Mouse (Mus musculus): ENCODE data around the gene Mon2.
"Not testable (repeated sequence)": the region's sequence is repeated elsewhere in the genome, so short reads cannot be mapped to it uniquely, and the experiment has no call there.

Gene Mon2

DNA sequence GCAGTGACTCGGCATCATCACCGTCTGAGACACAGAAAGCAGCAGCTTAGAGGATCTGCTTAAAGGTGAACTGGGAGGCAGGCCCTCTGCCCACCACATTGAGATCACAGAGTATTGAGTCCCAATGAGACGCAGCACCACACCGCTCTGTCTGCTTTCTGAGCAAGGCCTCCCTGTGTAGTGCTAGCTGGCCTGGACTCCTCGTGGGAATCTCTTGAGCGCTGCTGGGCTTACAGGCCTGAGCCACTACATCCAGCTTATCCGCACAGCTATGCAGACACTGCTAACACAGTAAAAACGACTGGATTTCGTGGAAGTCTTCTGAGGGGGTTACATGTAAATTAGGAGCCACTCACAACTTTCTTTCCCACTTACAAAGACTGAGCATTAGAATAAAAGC lies 84.7 kb downstream of the Mon2 start:
- DNase-seq (ENCODE audit: low spot score in 2 of 2), result no peak

DNA sequence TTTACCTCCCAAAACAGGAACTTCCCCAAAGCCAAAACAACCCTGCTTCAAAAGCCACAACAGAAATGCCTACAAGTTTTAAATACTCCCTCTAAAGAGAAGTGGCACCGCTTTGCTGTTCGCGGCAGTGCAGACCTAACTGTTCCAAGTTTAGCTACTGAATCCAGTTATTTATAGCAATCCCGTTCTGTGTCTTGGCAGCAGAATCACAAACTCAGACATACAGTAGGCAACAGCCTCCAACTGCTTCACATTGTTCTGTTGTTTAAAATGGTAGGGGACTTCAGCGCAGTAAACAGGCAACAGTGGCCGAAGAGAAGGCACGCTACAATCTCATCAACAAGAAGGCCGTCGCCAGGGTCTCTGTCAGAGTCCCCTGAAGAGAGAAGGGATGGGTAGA lies 85.3 kb downstream of the Mon2 start:
- no peak for DNase-seq (ENCODE audit: low spot score in 2 of 2)

DNA sequence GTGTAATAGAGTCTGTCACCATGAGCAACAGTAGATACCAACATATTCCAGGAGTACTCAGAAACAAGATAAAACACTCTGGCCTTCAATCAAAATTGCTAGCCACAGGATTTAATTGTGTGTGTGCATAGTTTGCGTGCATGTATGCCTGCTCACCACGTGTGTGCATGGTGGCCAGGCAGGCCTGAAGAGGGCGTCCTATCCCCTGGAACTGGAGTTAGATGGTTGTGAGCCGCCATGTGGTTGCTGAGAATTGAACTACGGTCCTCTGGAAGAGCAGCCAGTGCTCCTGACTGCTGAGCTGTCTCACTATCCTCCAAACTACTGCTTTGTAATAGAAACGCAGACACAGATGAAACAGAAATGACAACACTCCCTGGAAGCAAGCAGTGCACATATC lies 85.7 kb downstream of the Mon2 start:
- no peak for DNase-seq (ENCODE audit: low spot score in 2 of 2)

DNA sequence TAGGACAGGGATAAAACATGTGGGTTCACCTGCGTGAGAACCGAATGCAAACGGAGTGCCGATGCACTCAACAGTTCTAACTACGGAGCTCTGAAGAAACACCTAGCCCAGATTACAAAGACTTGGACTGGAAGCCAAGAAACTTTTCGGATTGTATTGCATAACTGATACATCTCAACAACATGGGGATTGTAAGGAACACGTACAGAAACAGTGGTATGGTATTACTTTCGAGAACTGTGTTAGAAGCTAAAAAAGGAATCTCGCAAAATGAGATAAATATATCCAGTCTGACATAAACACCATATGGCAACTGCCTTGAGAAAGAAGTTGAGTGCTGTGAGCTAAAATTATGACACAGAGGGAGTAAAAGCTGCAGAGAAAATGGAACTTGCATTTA lies 86.4 kb downstream of the Mon2 start:
- no peak for DNase-seq (ENCODE audit: low spot score in 2 of 2)

DNA sequence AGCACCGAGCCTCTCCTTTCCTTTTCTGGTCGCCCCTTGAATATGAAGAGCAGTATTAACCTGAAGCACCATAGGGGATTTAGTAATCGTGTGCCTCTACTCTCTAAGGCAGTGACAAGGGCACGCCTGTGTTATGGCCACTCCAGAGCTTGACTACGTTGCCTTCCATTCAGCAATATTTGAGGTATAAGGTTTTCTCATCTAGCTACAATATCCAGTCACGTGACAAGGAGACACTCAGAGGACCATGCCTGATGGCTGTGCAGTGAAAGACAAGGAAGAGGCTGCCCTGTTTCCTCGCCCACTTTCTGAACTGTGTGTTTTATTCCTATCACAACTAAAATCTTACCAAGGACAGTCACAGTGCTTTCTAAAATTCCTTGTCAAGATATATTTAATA lies 87.9 kb downstream of the Mon2 start:
- no peak for DNase-seq (ENCODE audit: low spot score in 2 of 2)

DNA sequence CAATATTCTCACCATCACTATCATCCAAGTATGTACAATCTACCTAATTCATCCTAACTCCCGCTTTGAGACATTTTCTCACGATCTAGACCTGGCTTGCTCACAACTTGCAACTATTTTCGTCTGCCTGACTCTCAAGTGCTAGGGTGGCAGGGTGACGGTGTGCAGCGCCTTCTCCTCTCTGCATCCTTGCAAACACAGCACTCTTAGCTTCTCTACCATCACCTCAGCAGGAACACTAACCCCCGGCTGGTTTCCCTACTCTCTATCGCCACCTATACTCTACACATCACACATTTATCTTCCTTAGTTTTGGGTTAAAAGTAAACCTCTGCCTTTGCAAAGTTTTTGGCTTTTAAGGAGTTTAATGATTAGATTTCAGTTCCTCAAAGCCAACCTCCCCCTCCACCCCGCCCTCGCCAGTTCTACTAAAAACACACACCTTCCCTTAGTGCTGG lies 88.6 kb downstream of the Mon2 start:
- DNase-seq (ENCODE audit: low spot score in 2 of 2), result peak in 1 of 2 experiments; percentile 40

DNA sequence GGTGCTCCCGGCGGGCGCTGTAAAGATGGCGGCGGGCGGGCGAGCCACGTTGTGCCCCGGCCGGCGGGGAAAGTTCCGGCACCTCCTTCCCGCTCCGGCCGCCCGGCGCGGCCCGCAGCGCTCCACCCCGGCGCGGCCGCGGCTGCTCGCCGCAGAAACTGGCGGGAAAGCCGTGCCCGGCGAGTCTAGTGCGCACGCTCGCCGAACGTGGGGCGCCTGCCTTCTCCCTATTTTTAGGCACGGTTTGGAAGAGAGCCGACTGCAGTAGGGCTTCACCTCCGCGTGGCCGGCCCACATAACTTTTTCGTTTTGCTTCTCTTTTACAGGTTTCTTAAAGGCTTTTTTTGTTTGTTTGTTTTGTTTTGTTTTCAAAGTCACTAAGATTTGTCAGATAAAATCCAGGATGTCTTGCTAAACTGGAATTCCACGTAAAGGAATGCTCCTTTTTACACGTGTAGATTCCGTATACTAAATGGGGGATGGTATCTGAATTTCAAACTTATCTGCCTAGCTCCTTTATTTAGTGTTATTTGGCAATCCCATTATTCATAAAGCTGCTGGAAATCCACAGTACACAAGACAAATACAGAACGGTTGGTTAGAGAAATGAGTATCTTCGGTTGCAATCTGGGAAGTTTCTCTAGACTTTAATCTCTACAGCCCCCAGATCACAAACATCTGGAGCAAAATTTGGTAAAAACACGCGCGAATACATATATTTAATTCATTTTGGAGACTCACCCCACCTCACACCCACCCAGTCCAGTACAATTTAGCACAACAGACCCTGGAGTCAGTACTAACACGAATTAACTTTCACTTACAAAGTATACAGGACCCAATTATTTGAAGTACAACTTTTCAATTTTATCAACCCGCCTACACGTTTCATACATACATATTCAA lies 89.7 kb downstream of the Mon2 start:
- DNase-seq (ENCODE audit: low spot score in 2 of 2), result peak; percentile 51 to 56

DNA sequence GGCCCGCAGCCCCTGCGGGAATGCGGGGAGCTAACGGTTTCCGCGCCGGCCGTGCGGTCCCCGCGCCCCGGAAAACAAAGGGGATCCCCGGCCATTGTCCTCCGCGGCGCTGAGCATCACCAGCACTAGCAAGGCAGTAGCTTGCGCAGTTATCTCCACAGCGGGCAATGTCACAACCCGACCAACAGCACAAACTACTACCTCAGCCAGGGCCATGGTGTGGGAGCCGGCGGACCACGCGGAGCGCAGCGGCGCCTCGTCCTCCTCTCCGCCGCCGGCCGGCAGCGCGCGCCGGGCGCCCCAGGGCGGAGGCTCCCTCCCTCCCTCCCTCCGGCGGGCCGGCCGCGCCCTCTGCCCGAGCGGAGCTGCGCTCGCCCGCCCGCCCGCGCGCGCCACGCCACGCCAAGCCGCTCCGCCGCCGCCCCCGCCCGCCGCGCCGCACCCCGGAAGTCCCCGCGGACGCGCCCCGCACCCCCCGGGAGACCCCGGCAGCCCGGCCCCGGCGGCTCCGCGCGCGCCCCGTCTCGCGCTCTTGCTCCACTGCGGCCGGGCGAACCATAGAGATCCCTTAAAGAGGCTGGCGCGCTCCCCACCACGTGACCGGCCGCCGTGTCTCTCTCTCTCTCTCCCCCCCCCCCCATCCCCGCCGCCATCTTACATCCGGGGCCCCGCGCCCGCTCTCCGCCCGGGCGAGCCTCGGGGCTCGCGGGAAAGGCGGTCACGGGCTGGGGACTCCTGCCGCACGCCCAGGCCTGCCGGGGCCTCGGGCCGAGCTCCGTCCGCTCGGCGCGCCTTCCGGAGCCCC lies 90.6 kb downstream of the Mon2 start:
- DNase-seq (ENCODE audit: low spot score in 2 of 2), result peak; percentile 61 to 69

DNA sequence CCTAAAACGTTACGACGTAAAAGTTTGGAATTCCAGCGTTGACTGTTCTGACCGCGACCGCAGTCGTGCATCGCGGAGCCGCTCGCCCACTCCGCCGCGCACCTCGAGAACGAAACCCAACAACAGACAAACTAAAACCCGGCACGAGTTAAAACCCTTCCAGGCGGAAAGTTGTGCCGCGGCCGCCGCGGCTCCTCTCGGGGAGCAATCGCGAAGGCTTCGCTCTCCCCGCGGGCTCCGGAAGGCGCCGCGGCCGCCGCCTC lies 91.1 kb downstream of the Mon2 start:
- no peak for DNase-seq (ENCODE audit: low spot score in 2 of 2)

DNA sequence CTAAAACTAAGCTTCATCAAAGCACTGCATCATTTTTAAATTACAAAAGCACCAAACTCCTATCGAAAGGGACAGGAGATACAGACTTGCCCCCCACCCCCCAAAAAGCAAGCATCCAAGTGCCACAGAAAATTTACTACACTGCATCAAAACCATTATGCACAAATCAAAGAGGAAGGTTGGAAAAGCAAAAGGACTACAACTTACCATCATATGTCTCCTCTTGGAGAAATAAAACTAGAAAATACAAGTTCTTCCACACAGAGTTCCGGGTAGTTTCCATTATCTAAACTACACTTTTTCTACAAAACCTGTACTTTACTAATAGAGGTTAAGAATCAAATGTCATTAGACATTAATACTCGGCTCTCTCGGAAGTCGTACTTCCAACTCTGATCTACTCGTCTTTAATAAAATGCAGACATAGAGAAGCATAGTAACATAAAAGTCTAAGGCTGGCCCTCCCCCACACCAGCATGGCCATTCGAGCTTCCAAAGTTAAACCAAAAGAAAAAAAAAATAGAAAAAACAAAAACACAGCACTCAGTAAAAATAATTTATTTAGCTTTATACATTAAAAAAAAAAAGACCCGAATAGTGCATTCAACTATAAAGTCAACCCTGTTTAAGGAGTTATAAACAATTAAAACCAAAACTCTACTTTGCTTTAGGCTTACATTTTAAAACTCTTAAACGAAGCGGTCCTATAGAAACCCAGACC lies 91.6 kb downstream of the Mon2 start:
- DNase-seq (ENCODE audit: low spot score in 2 of 2), result no peak

DNA sequence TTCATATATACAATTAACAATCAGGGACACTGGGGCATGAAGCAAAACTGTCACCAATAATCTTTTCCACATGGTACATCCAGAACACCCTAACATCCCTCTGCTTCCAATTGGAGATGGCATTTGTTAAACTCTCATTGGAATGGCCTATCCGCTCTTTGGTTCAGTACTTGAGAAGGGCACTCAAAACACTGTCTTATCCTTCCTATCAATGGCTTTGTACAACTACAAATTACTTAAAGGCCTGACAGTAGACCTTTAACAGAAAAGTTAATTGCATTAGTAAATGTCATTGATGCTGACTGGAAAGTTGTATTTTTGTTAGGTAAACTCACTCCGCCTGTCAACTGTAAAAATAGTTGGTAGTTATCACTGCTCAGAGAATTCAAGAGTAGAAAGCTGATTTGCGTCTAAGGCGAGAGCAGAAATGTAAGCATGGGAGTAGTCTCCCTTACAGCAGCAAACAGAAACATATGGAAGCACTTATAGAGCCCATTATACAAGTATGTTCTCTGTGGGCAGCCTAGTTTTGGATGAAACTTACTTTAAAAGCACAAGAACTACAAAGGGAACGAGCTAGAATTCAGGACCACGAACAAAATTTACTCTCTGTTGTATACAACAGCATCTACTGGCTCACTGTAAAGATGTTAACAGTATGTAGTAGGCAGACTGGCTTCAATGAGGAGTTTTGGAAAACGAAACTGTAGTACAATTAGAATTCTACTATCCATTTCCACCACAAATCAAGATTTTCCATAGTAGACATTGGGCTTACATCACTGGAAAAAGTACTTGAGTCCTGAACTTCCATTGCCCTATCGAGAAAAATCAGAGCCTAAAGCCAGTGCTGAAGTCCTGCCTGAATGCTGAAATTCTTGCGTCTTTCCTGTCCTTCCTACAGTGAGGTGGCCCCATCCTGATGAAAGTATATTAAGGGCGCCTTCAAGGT lies 92.5 kb downstream of the Mon2 start:
- no peak for DNase-seq (ENCODE audit: low spot score in 2 of 2)

DNA sequence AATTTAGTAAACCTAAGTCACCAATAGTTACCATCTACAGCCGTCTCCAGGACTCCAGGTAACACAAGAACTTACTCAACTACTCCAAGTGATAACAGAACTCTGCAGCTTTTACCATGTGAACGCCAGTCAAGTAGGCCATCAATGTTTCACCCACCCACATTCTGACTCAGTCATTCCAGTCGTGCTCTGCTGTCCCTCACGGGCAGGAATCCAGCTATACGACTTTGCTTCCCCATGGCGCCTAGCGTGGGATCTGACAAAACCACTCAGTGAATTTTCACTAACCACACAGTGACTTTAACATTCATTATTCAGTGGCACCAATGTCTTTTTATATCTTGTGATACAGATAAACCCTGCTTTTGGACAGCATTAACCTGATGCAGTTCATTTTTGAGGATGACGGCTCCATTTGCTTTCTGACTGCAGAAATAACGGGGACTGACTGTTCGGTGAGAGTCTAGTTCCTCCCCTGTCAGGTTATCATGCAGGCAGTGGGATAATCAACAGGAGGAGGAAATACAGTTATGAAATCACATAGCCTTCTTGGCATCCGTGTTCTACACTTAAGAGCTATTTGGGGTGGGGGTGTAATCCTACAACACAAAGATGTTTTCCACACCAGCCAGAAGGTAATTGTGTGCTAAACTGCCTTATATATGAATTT lies 93.3 kb downstream of the Mon2 start:
- DNase-seq (ENCODE audit: low spot score in 2 of 2), result no peak

DNA sequence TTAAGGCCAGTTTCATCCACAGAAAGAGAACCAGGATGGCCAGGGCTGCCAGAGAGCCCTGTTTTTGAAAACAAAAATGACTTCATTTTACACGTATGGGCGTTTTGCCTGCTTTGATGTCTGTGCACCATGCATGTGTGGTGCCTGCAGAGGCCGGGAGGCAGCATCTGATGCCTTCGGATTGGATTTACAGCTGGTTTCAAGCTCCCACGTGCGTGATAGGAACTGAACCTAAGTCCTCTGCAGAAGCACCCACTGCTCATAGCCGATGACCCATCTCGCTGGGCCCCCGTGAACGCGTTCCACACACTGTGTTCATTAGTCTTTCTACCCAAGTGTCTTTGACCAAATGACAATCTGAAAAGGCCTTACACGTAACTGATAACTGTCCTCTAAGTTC lies 96.2 kb downstream of the Mon2 start:
- no peak for DNase-seq (ENCODE audit: low spot score in 2 of 2)

DNA sequence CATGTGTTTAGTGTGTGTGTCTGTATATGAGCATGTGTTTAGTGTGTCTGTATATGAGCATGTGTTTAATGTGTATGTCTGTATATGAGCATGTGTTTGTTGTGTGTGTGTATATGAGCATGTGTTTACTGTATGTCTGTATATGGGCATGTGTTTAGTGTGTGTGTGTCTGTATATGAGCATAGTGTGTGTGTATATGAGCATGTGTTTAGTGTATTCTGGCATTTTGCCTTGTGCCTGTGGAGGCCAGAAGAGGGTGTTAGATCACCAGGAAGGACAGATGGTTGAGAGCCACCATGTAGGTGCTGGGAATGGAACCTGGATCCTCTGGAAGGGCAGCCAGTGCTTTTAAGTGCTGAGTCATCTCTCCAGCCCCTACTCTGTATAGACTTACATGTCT lies 96.9 kb downstream of the Mon2 start:
- no peak for DNase-seq (ENCODE audit: low spot score in 2 of 2)

DNA sequence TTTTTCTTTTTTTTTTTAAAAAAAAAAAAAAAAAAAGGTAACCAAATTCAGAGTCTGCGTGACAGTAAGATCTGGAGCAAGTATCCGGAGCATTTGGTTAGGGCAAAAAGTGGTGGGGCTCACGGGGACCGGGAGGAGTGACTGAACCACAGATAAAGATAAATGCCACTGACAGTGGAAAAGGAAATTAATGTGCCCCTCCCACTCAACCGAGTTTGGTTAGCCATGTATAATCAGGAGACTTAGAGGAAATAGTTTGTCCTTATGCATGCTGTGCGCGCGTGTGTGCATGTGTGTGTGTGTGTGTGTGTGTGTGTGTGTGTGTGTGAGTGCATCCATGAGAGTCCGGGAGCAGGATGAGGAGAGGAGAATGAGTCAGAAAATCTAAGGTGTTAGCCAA lies 100.3 kb downstream of the Mon2 start:
- DNase-seq (ENCODE audit: low spot score in 2 of 2), result no peak

DNA sequence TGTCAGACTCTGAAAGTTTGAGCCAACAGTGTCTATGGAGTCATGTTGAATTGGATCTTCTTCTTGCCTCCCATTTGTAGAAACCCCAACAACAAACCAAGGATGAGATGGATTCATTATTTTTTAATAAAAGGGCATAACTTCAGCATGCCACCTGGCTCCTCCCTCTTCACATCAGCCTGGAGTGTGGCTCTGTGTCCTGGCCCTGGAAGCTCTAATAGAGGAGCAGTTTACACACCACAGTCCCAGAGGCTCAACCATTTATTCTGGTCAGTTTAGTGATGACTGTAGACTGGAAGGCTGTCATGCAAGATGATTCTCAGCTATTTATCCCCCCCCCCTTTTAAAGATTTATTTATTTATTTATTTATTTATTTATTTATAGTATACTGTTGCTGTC lies 103.1 kb downstream of the Mon2 start:
- DNase-seq (ENCODE audit: low spot score in 2 of 2), result no peak

DNA sequence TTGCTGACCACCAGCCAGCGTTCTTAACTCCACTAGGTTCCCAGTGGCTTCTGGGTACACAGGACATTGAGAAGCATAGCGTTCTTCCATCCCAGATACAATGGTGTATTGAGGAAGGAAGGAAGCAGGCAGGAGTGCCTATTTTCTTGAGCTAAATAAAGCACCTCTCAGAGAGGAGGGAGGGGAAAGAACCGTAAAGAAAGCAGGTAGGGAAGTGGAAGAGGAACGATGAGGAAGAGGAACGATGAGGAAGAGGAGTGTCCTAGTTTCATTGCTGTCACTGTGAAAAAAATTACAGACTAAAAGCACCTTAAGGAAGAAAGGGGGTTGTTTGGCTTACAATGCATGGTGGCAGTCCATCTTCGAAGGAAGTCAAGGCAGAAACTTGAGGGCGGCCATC lies 106.1 kb downstream of the Mon2 start:
- no peak for DNase-seq (ENCODE audit: low spot score in 2 of 2)

DNA sequence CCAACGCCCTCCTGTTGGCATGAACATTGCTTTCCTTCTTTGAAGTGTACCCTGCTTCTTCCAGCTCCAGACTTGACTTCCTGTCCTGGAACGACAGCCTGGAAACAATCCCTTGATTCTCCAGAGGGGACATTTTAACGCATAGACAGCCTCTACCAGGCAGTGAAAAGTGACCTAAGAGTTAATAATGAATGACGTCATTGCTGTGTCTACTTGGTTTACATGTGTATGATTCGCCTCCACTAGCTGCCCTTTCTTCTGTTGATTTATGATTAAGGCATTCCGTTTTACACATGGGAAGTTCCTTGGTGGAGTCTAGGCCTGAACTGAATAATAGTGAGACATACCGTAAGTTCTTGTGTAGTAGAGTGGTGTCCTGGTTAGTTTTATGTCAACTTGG lies 109.9 kb downstream of the Mon2 start:
- DNase-seq (ENCODE audit: low spot score in 2 of 2), result no peak

DNA sequence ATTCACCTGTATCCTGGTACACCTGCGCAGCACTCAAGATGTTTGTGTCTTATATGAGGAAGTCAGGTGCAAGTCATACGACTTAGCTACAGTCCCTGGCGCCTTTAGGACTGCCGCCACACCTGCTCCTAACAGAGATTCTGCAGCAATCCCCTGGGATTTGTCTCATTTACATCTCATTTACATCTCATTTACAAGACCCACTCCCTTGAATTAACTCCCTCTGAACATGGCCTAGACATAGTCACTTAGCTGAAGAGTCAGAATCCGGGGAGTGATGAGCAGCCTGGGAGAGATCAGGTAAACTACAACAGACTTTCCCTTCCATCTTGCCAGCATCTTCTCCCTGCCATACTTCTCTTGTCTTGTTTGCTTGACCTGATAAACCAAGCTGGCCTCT lies 110.7 kb downstream of the Mon2 start:
- not testable (repeated sequence) for DNase-seq (ENCODE audit: low spot score in 2 of 2)

DNA sequence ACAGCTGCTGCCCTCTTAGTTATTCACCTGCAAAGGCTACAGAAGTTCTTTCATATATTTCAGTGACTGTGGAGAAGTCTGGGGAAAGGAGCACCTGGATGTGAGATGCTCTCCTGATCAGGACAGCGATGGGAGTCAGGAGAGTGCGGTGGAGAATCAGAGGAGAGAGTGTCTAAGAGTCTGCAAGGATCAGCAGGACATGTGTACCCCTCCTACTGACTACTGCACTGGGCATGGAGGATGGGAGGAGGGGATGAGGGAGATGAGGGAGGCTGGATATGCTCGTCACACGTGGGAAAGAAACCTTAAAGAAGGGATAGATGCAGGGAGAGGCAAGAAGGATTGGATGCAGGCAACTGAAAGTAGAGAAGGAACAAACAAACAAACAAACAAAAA lies 112.1 kb downstream of the Mon2 start:
- no peak for DNase-seq (ENCODE audit: low spot score in 2 of 2)
